Mouse (Mus musculus) spleen, postnatal 14 days (tissue): ENCODE measurements around the gene Apol11a.
"Not testable (repeated sequence)": the region's sequence is repeated elsewhere in the genome, so short reads cannot be mapped to it uniquely, and the experiment has no call there.

ENCODE experiments used
- DNase-seq, 2 experiments: peaks; one replicate each; pipeline ENCODE4 v3.0.0; 2021 to 2022; ENCODE audit warnings: low spot score in 2 of 2

Gene Apol11a

GRCm38 (mm10) chr15:77507966-77508365, at the start of gene Apol11a:
Gene Apol11a (plus strand): TSS chr15:77508271.
- not testable (repeated sequence) for DNase-seq

GRCm38 (mm10) chr15:77474699-77475390, 33.2 kb upstream of the Apol11a start:
- DNase-seq, result not testable (repeated sequence)

- DNase-seq, result not testable (repeated sequence)
Measured at GRCm38 (mm10) chr15:77476693-77477092, 31.4 kb upstream of the Apol11a start, which contains the start of gene Apol10a. Gene Apol10a (plus strand): TSS chr15:77477047.

- DNase-seq, result no peak
Measured at GRCm38 (mm10) chr15:77482140-77482794, 25.8 kb upstream of the Apol11a start.

GRCm38 (mm10) chr15:77493181-77493580, 14.9 kb upstream of the Apol11a start:
- not testable (repeated sequence) for DNase-seq

GRCm38 (mm10) chr15:77494694-77495093, 13.4 kb upstream of the Apol11a start:
- DNase-seq, result not testable (repeated sequence)

- not testable (repeated sequence) for DNase-seq
Measured at GRCm38 (mm10) chr15:77520596-77520995, 12.5 kb downstream of the Apol11a start.

GRCm38 (mm10) chr15:77523186-77523843, 15.2 kb downstream of the Apol11a start:
- peak in 1 of 2 experiments; percentile 11 for DNase-seq

GRCm38 (mm10) chr15:77533216-77533615, 25.1 kb downstream of the Apol11a start, which contains the start of gene Apol7c:
Gene Apol7c (minus strand): TSS chr15:77533316.
- DNase-seq, result no peak

GRCm38 (mm10) chr15:77539221-77539620, 31.1 kb downstream of the Apol11a start:
- DNase-seq, result not testable (repeated sequence)

- no peak for DNase-seq
Measured at GRCm38 (mm10) chr15:77561792-77562191, 53.7 kb downstream of the Apol11a start, which contains the start of gene 1700025B11Rik. Gene 1700025B11Rik (minus strand): TSS chr15:77561892.

- no peak for DNase-seq
Measured at GRCm38 (mm10) chr15:77563219-77563618, 55.1 kb downstream of the Apol11a start.
